Mouse (Mus musculus) CH12.LX (cell line): ENCODE measurements at regions not wholly inside any gene's neighbourhood (a gene's known extent, or its start where the extent isn't known, plus 50 kb on each side); places are given as distances from the start of the nearest gene placed in this dataset.

Experiments
- CTCF ChIP-seq, 2 experiments: IDR thresholded peaks in 1 of 2; conservative IDR thresholded peaks in 1 of 2; 2 replicates each; pipeline ENCODE4 v1.5.1; 2011 to 2012; ENCODE audit warnings: low read depth in 2 of 2, low read length in 2 of 2, improper control_type of control experiment in 1 of 2, inconsistent platforms in 1 of 2, mild to moderate bottlenecking in 1 of 2, moderate library complexity in 1 of 2
- JUND ChIP-seq: conservative IDR thresholded peaks from 2 replicates; pipeline ENCODE4 v1.6.1; 2011; ENCODE audit warnings: low read depth, low read length, improper control_type of control experiment
- POLR2A ChIP-seq: IDR thresholded peaks from 2 replicates; pipeline ENCODE4 v1.6.1; 2011; ENCODE audit warnings: low read depth, mild to moderate bottlenecking, improper control_type of control experiment, low read length

- no peak for TF ChIP-seq POLR2A
- TF ChIP-seq JUND = no peak
- no peak for TF ChIP-seq CTCF (conservative IDR thresholded peaks at IDR 0.05 in 1 of 2, IDR thresholded peaks at IDR 0.05 in 1 of 2; ENCODE audit: low read depth in 2 of 2, low read length in 2 of 2)
Observed at GRCm38 (mm10) chr9:101610338-101610737, 251.3 kb upstream of the 9630041A04Rik start.
